ENCODE assay signal across 9 mouse cellular contexts in the genomic region with DNA sequence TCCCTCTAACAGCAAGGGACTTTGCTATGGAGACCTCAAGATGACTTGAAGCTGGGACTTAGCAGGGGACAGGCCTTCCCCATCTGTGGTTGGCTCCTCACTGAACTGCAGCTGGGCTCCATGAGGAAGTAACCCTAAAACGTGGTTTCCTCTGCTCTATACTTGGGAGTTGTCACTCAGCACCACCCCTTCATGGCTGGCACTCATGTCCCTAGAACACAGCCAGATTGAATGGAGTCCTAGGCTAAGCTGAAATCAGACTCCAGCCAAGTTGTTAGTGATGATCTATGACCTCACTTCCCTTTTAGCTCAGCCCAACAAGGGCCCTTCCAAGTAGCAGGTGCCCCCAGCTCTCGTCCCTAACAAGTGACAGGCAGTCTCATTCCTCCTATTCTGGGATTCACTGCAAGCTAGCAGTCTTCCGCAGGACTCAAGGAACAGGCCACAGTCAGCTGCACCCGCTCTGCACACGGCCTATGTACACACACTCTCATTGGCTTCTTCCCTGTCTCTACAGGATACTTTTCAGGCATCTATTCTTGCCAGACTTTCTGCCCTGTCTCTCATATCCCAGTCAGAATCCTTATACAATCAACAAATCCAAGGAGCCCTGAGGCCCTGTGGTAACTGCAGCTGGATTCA. TPM values are rescaled to one million over a fixed set of nuclear protein-coding genes. Genes with fewer than 3 reads are reported as not detected.
A peak's percentile ranks its signal among the peaks of the same experiment; 100 is the strongest.
DNase-seq lines count a peak whose midpoint lies in the region; ATAC-seq and TF ChIP-seq lines count a peak whose summit lies in the region.
"Had no signal": no experiment of that assay in that cellular context is flagged by ENCODE, and none has a peak within 500 bp of the region (broad histone marks: within the 10 kb centered on the region; RNA-seq: fewer than 3 reads in every experiment).

No protein-coding gene starts in this region.

- no peak overlapping the region for H3K27ac ChIP-seq in heart, embryonic 11.5 days (ENCODE audit: low read depth, low read length)
- H3K27ac ChIP-seq in liver, postnatal 0 days (ENCODE audit: low read depth), result peak overlapping the region; percentile 52; the same call in 1 of the 2 replicates
- H3K27ac ChIP-seq: hindbrain, embryonic 15.5 days had no signal

- H3K9me3 ChIP-seq in heart, embryonic 11.5 days (replicated peaks; ENCODE audit: control insufficient read depth, low read length), result no peaks in the 10 kb centered on the region
- H3K9me3 ChIP-seq in liver, postnatal 0 days (ENCODE audit: low read length), result no peaks in the 10 kb centered on the region
- H3K9me3 ChIP-seq: hindbrain, embryonic 15.5 days had no signal

- H3K27me3 ChIP-seq in heart, embryonic 11.5 days (ENCODE audit: control insufficient read depth, insufficient read depth, low read length), result no peaks in the 10 kb centered on the region
- H3K27me3 ChIP-seq in liver, postnatal 0 days (ENCODE audit: insufficient read depth, low read length), result no peaks in the 10 kb centered on the region
- H3K27me3 ChIP-seq: hindbrain, embryonic 15.5 days had no signal

- ATAC-seq in heart, embryonic 11.5 days (replicated peaks; ENCODE audit: insufficient number of reproducible peaks, low FRiP score, low TSS enrichment), result no peak
- ATAC-seq in liver, postnatal 0 days, result peak; percentile 53

- DNase-seq in heart, adult 11 months, result peak; percentile 98
- peak; percentile 38 for DNase-seq in ES-CJ7 (ENCODE audit: low read depth, low spot score)
- peak; percentile 68 to 81 for DNase-seq in heart, adult 9 months (ENCODE audit: low spot score in 2 of 2)
- DNase-seq in liver, postnatal 0 days, result no peak
- DNase-seq in urinary bladder, postnatal 10 days (ENCODE audit: low spot score), result no peak
- DNase-seq in layer of hippocampus, postnatal 10 days (ENCODE audit: low spot score in 2 of 2), result no peak
- no peak for DNase-seq in yolk sac, embryonic 10.5 days (ENCODE audit: low spot score)

- H3K4me3 ChIP-seq in heart, embryonic 11.5 days (ENCODE audit: low read depth, low read length), result no peak overlapping the region
- no peak overlapping the region for H3K4me3 ChIP-seq in liver, postnatal 0 days (ENCODE audit: low read depth, low read length)
- H3K4me3 ChIP-seq: hindbrain, embryonic 15.5 days had no signal

- H3K9ac ChIP-seq in heart, embryonic 11.5 days (ENCODE audit: low read depth, low read length), result no peak overlapping the region
- H3K9ac ChIP-seq in liver, postnatal 0 days (replicated peaks), result no peak overlapping the region
- H3K9ac ChIP-seq: hindbrain, embryonic 15.5 days had no signal

- TF ChIP-seq CTCF in liver, postnatal 0 days (IDR thresholded peaks at IDR 0.05; ENCODE audit: low read depth), result no peak

- TF ChIP-seq EP300 in liver, postnatal 0 days (IDR thresholded peaks at IDR 0.05; ENCODE audit: low read depth), result no peak

- no peak overlapping the region for H3K4me2 ChIP-seq in heart, embryonic 11.5 days
- H3K4me2 ChIP-seq in liver, postnatal 0 days (ENCODE audit: low read depth, low read length), result no peak overlapping the region
- H3K4me2 ChIP-seq: hindbrain, embryonic 15.5 days had no signal

- H3K36me3 ChIP-seq in heart, embryonic 11.5 days (ENCODE audit: control insufficient read depth, insufficient read depth, low read length), result peaks cover 19% of the 10 kb centered on the region
- peaks cover 29% of the 10 kb centered on the region for H3K36me3 ChIP-seq in liver, postnatal 0 days (replicated peaks; ENCODE audit: insufficient read depth, low read length)

- WGBS in heart, embryonic 11.5 days (ENCODE audit: insufficient replicate concordance), result 41% methylated on average over 5 of the region's 5 CpGs
- 31% methylated on average over 5 of the region's 5 CpGs for WGBS in liver, postnatal 0 days (ENCODE audit: insufficient replicate concordance)

- H3K4me1 ChIP-seq in heart, embryonic 11.5 days (ENCODE audit: control insufficient read depth, insufficient read depth, low read length), result 0 out of 2 replicates have a peak, but pooled peaks cover 6% of the 10 kb centered on the region
- H3K4me1 ChIP-seq in liver, postnatal 0 days (ENCODE audit: insufficient read depth), result peaks cover 20% of the 10 kb centered on the region
- H3K4me1 ChIP-seq: hindbrain, embryonic 15.5 days had no signal

RNA-seq across cellular contexts. Expression of gene Mgme1, which starts 23.0 kb away (rescaled TPM):
- polyA plus RNA-seq in heart, embryonic 11.5 days (2014; fragmentation: Nextera tagmentation; extraction: Ambion mirVana), result 16.7 and 20.8 TPM in 2 replicates
- 4.4 and 5.4 TPM in 2 replicates for polyA plus RNA-seq in liver, postnatal 0 days (2015; fragmentation: Nextera tagmentation; extraction: Ambion mirVana)
- 1 to 10 TPM; 2.9 to 3.2 TPM for total RNA-seq in layer of hippocampus, postnatal 10 days (2021)

RNA-seq across cellular contexts. Expression of gene Snx5, which starts 23.2 kb away (rescaled TPM):
- polyA plus RNA-seq in heart, embryonic 11.5 days (2014; fragmentation: Nextera tagmentation; extraction: Ambion mirVana), result 114 and 115 TPM in 2 replicates
- polyA plus RNA-seq in liver, postnatal 0 days (2015; fragmentation: Nextera tagmentation; extraction: Ambion mirVana), result 47.9 and 49.2 TPM in 2 replicates
- 10 to 100 TPM; 67.9 to 68.7 TPM for total RNA-seq in layer of hippocampus, postnatal 10 days (2021)

Comparison
In these comparisons a context has a peak if more than half of its experiments do, and no peak if none do; other contexts are left out.
1. DNase-seq: peak in heart, adult 11 months (single experiment), ES-CJ7 (single experiment) and heart, adult 9 months (2 of 2); none in liver, postnatal 0 days (single experiment), urinary bladder, postnatal 10 days (single experiment), layer of hippocampus, postnatal 10 days (0 of 2) and yolk sac, embryonic 10.5 days (single experiment).